Mouse (Mus musculus) small intestine, adult 2 months (tissue): Measurements from ENCODE around the gene Ap3m1. TPM values are rescaled to one million over a fixed set of nuclear protein-coding genes. Genes with fewer than 3 reads are reported as not detected.

Source experiments
- H3K27ac ChIP-seq: fragments of 200-500 bp; 2 replicates; pipeline ENCODE4 v1.5.1; 2012; ENCODE audit warnings: low read depth, low read length, control low read depth, inconsistent platforms; ENCODE audit not compliant: insufficient read depth
- H3K27me3 ChIP-seq: fragments of 200-500 bp; 2 replicates; pipeline ENCODE4 v1.6.1; 2012; ENCODE audit warnings: mild to moderate bottlenecking, moderate library complexity, low read length, inconsistent platforms; ENCODE audit not compliant: control insufficient read depth, insufficient read depth
- H3K36me3 ChIP-seq: fragments of 200-500 bp; 2 replicates; pipeline ENCODE4 v1.6.1; 2012; ENCODE audit warnings: mild to moderate bottlenecking, low read length, control low read depth, inconsistent platforms; ENCODE audit not compliant: control insufficient read depth, insufficient read depth
- H3K4me1 ChIP-seq: fragments of 200-500 bp; 2 replicates; pipeline ENCODE4 v1.6.1; 2012; ENCODE audit warnings: low read length, inconsistent platforms, mixed read lengths; ENCODE audit not compliant: control insufficient read depth, insufficient read depth, insufficient read length
- H3K4me3 ChIP-seq: fragments of 200-500 bp; 2 replicates; pipeline ENCODE4 v1.5.1; 2012; ENCODE audit warnings: low read depth, mild to moderate bottlenecking, control low read depth, inconsistent platforms, low read length, moderate library complexity
- CTCF ChIP-seq: fragments of 200-500 bp; IDR thresholded peaks from 2 replicates; pipeline ENCODE4 v1.5.1; 2012; ENCODE audit warnings: low read depth, mild to moderate bottlenecking, control low read depth, inconsistent platforms, low read length, moderate library complexity, mixed read lengths; ENCODE audit not compliant: insufficient replicate concordance, insufficient read length; ENCODE audit errors: extremely low read depth
- POLR2A ChIP-seq: fragments of 200-500 bp; IDR thresholded peaks from 2 replicates; pipeline ENCODE4 v1.6.1; 2012; ENCODE audit warnings: low read depth, mild to moderate bottlenecking, control low read depth, inconsistent platforms, low read length, moderate library complexity
- WGBS: fragments of 180-500 bp; shearing (Covaris S2); methylation state at CpG from one replicate; pipeline ENCODE4 v1.1.7; 2018; 5-methylcytosine and 5-hydroxymethylcytosine counted together
- polyA plus RNA-seq: library from polyadenylated mRNA; depleted of rRNA; stranded (reverse); fragments of >200 nt; gene quantifications from 2 replicates; pipeline ENCODE4 v1.2.3, GENCODE M21; 2012; rRNA removed

Ap3m1 gene
- polyA plus RNA-seq, 1 experiment, result 8.8 TPM

DNA sequence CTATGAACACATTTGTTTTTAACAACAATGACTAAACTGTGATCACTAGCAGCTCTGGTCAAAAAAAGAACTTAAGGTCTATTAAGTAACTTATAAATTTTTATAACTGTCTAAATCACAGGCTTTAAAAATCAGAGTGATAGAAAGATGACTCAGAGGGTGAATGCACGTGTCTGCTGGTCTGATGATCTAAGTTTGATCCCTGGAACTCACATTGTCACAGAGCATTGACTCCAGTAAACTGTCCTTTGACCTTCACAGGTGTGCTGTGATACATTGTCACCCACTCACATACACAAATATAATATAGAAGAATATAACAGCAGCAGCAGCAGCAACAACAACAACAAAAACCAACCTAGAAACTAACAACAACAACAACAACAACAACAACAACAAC, 60.8 kb downstream of the Ap3m1 start:
- Histone ChIP-seq H3K4me1 (no peaks in the 10 kb centered on the region), H3K4me3 (no peak overlapping the region), H3K27me3 (no peaks in the 10 kb centered on the region), H3K36me3 (peaks cover 19% of the 10 kb centered on the region), H3K27ac (no peak overlapping the region)
- no peak for TF ChIP-seq POLR2A
- WGBS, result 33% methylated on average over 1 of the region's 1 CpGs

DNA sequence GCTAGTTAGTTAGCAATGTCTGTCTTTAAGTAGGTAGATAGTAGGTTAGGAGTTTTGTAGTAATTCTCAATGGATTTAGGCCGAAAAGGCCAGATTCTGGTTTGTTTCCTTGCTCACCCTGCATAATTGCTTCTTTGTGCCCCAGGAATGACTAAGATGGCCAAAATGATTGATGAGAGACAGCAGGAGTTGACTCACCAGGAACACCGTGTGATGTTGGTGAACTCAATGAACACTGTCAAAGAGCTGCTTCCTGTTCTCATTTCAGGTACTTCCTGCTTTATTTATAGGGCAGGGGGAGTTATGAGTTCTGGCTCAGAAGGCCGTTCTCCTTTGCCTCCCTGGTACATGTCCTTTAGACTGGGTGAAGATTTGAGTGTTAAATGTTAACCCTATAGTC, 66.8 kb downstream of the Ap3m1 start:
- WGBS, result 54% methylated on average over 3 of the region's 3 CpGs
- TF ChIP-seq POLR2A (no peak), CTCF (no peak)
- no peak overlapping the region for H3K27ac ChIP-seq
- no peaks in the 10 kb centered on the region for H3K4me1 ChIP-seq
- no peak overlapping the region for H3K4me3 ChIP-seq
- peaks cover 30% of the 10 kb centered on the region for H3K36me3 ChIP-seq
- H3K27me3 ChIP-seq, result no peaks in the 10 kb centered on the region

DNA sequence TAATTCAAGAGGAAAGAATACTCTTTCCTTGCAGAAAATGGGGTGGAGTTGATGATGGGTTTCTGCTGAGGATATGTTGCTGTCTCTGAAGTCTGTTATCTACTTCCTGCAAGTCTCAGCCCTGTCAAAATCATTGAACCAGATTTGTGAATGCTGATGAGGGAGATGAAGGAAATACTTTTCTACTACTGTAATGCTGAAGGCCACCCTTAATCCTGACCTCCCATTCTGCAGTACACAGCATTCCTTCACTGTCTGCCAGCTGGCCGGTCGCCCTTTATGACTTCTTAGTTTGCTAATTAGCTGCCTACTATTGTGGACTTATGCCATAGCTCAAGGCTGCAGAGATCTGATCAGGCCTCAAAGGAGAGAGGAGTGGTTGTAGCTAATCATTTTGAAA, 68.5 kb downstream of the Ap3m1 start:
- TF ChIP-seq CTCF (no peak), POLR2A (no peak)
- no peak overlapping the region for H3K27ac ChIP-seq
- no peaks in the 10 kb centered on the region for H3K27me3 ChIP-seq
- no peak overlapping the region for H3K4me3 ChIP-seq
- H3K4me1 ChIP-seq, result no peaks in the 10 kb centered on the region
- H3K36me3 ChIP-seq, result peaks cover 28% of the 10 kb centered on the region
- WGBS, result 27% methylated on average over 2 of the region's 2 CpGs

Other genes with a start within 250 kb of the Ap3m1 start
- 3.1 and 3.8 TPM in 2 replicates for gene Plau, start 215.8 kb downstream of the Ap3m1 start, polyA plus RNA-seq
- gene Vcl, start 123.1 kb downstream of the Ap3m1 start, polyA plus RNA-seq, result 10.7 and 18.5 TPM in 2 replicates
- gene Adk, start 66 bp upstream of the Ap3m1 start, polyA plus RNA-seq, result 20.8 and 37.6 TPM in 2 replicates